18 mouse cellular contexts compared by ENCODE assay signal in genomic region chr17:74887039-74887438, GRCm38 (mm10).
DNase-seq lines count a peak whose midpoint lies in the region; TF ChIP-seq lines count a peak whose summit lies in the region.
"Had no signal": no experiment of that assay in that cellular context is flagged by ENCODE, and none has a peak within 500 bp of the region (broad histone marks: within the 10 kb centered on the region; RNA-seq: fewer than 3 reads in every experiment).

No protein-coding gene starts in this region.

- no peak overlapping the region for H3K27ac ChIP-seq in heart, embryonic 10.5 days
- H3K27ac ChIP-seq in CH12.LX (ENCODE audit: insufficient read depth, low read depth) = no peak overlapping the region
- H3K27ac ChIP-seq: embryonic facial prominence, embryonic 10.5 days; forebrain, embryonic 13.5 days; hindbrain, embryonic 14.5 days; intestine, embryonic 15.5 days had no signal

- no peak overlapping the region for H3K9ac ChIP-seq in CH12.LX (ENCODE audit: insufficient read depth, low read depth)
- H3K9ac ChIP-seq: forebrain, embryonic 13.5 days; forebrain, postnatal 0 days; hindbrain, embryonic 14.5 days; intestine, embryonic 15.5 days had no signal

- no peaks in the 10 kb centered on the region for H3K9me3 ChIP-seq in heart, embryonic 10.5 days
- H3K9me3 ChIP-seq in CH12.LX (replicated peaks; ENCODE audit: low read length) = no peaks in the 10 kb centered on the region
- H3K9me3 ChIP-seq: embryonic facial prominence, embryonic 10.5 days; forebrain, embryonic 13.5 days; intestine, embryonic 15.5 days had no signal

- TF ChIP-seq POLR2A in CH12.LX (IDR thresholded peaks at IDR 0.05; ENCODE audit: low read depth, low read length) (no peak), myocyte (IDR thresholded peaks at IDR 0.05; ENCODE audit: insufficient read length, low read depth) (no peak)

- H3K27me3 ChIP-seq in heart, embryonic 10.5 days (ENCODE audit: insufficient read depth, poor library complexity, severe bottlenecking) = no peaks in the 10 kb centered on the region
- H3K27me3 ChIP-seq in CH12.LX (replicated peaks) (no peaks in the 10 kb centered on the region), myocyte (ENCODE audit: control insufficient read depth, insufficient read depth, insufficient read length) (no peaks in the 10 kb centered on the region)
- H3K27me3 ChIP-seq: forebrain, embryonic 13.5 days; intestine, embryonic 15.5 days had no signal

- dilution Hi-C loops in CH12.LX (cut with MboI; ENCODE audit: extremely low pct_ligation_motif_present, extremely low pct_unique_long_range_greater_than_20kb, low sequenced_read_pairs) = no loop called here

- H3K4me2 ChIP-seq in CH12.LX (ENCODE audit: insufficient read depth, low read depth, poor library complexity, severe bottlenecking) (no peak overlapping the region), myocyte (ENCODE audit: low read depth) (peak overlapping the region; percentile 25)
- H3K4me2 ChIP-seq: forebrain, embryonic 13.5 days; hindbrain, embryonic 14.5 days; intestine, embryonic 15.5 days had no signal

- no peak for TF ChIP-seq CTCF in CH12.LX (conservative IDR thresholded peaks at IDR 0.05 in 1 of 2, IDR thresholded peaks at IDR 0.05 in 1 of 2; ENCODE audit: low read depth in 2 of 2, low read length in 2 of 2)

- in situ Hi-C loops in CH12.LX (cut with MboI; ENCODE audit: low pct_ligation_motif_present, low pct_unique_long_range_greater_than_20kb, low sequenced_read_pairs) = no loop called here

- no peak for TF ChIP-seq EP300 in CH12.LX (IDR thresholded peaks at IDR 0.05; ENCODE audit: low read length)

- DNase-seq in heart, adult 11 months = peak; percentile 23
- DNase-seq in heart, embryonic 10.5 days (ENCODE audit: low spot score) = no peak
- peak; percentile 41 for DNase-seq in retina, postnatal 1 day
- no peak for DNase-seq in retina, embryonic 14.5 days (ENCODE audit: low spot score)
- DNase-seq in CH12.LX (ENCODE audit: extremely low read depth) = peak; percentile 34
- DNase-seq in lung, postnatal 14 days = no peak
- no peak for DNase-seq in spleen, adult 18-20 months
- DNase-seq: adrenal gland, adult 8-10 months; cerebellum, adult 18-20 months; cerebellum, adult 9-11 months; forebrain, postnatal 0 days; gastrocnemius, postnatal 14 days; heart, postnatal 10 days had no signal

- H3K4me1 ChIP-seq in heart, embryonic 10.5 days = no peaks in the 10 kb centered on the region
- peaks cover 4 to 12% of the 10 kb centered on the region in 2 experiments; a peak in 3 of 4 replicates for H3K4me1 ChIP-seq in CH12.LX (ENCODE audit: control insufficient read depth in 1 of 2, insufficient read depth in 2 of 2)
- H3K4me1 ChIP-seq: forebrain, embryonic 13.5 days; intestine, embryonic 15.5 days had no signal

- TF ChIP-seq RAD21 in CH12.LX (IDR thresholded peaks at IDR 0.05; ENCODE audit: low read depth, low read length) = no peak

- H3K4me3 ChIP-seq in heart, embryonic 10.5 days = no peak overlapping the region
- H3K4me3 ChIP-seq in CH12.LX (replicated peaks in 1 of 3; ENCODE audit: low read depth in 2 of 3, low read length in 2 of 3, poor library complexity in 1 of 3) = no peak overlapping the region
- H3K4me3 ChIP-seq in myocyte = no peak overlapping the region
- H3K4me3 ChIP-seq: embryonic facial prominence, embryonic 10.5 days; forebrain, embryonic 13.5 days; intestine, embryonic 15.5 days had no signal

- WGBS in heart, embryonic 10.5 days = 69% methylated on average over 7 of the region's 7 CpGs

- no peak overlapping the region for H3ac ChIP-seq in myocyte (ENCODE audit: control insufficient read depth, insufficient read length)

- no peaks in the 10 kb centered on the region for H3K79me2 ChIP-seq in CH12.LX (replicated peaks; ENCODE audit: control insufficient read depth, extremely low read depth, insufficient read depth, poor library complexity, severe bottlenecking)
- H3K79me2 ChIP-seq in myocyte (ENCODE audit: control insufficient read depth, insufficient read depth) = no peaks in the 10 kb centered on the region

- no peaks in the 10 kb centered on the region for H3K36me3 ChIP-seq in heart, embryonic 10.5 days
- H3K36me3 ChIP-seq in CH12.LX (replicated peaks in 1 of 2; ENCODE audit: control insufficient read depth in 1 of 2, insufficient read depth in 1 of 2, low read length in 1 of 2) (no peaks in the 10 kb centered on the region), myocyte (ENCODE audit: control insufficient read depth, insufficient read depth) (no peaks in the 10 kb centered on the region)
- H3K36me3 ChIP-seq: embryonic facial prominence, embryonic 10.5 days; intestine, embryonic 15.5 days had no signal

TF ChIP-seq in CH12.LX, 34 proteins besides CTCF, POLR2A, EP300 and RAD21:
- TF ChIP-seq ETS1 (conservative IDR thresholded peaks at IDR 0.05; ENCODE audit: low read depth, low read length) (peak; percentile 39; the same call in 1 of the 2 replicates), ZNF384 (IDR thresholded peaks at IDR 0.05; ENCODE audit: low read depth, low read length) (no peak)
TF ChIP-seq in CH12.LX: peak in this region for 1.

TF ChIP-seq in myocyte, 11 proteins besides CTCF, POLR2A, EP300 and RAD21:
- TF ChIP-seq E2F4 (IDR thresholded peaks at IDR 0.05; ENCODE audit: insufficient read depth) (no peak), CEBPB (IDR thresholded peaks at IDR 0.05; ENCODE audit: insufficient read depth, poor library complexity, severe bottlenecking) (no peak), TCF12 (IDR thresholded peaks at IDR 0.05; ENCODE audit: insufficient read depth, poor library complexity, severe bottlenecking) (no peak), MYOD1 (IDR thresholded peaks at IDR 0.05; ENCODE audit: control insufficient read depth in 1 of 3, insufficient read length in 2 of 3, low read depth in 2 of 3) (no peak), SRF (IDR thresholded peaks at IDR 0.05; ENCODE audit: control insufficient read depth, insufficient read length, low read depth) (no peak), REST (IDR thresholded peaks at IDR 0.05; ENCODE audit: insufficient read depth, insufficient read length) (no peak), POLR2AphosphoS2 (IDR thresholded peaks at IDR 0.05; ENCODE audit: insufficient read length, low read depth) (no peak), MYOG (IDR thresholded peaks at IDR 0.05; ENCODE audit: control insufficient read depth in 1 of 3, insufficient read depth in 1 of 3, insufficient read length in 2 of 3, low read depth in 2 of 3) (no peak), USF1 (IDR thresholded peaks at IDR 0.05; ENCODE audit: low read depth) (no peak), MAX (IDR thresholded peaks at IDR 0.05; ENCODE audit: low read depth) (no peak), TCF3 (IDR thresholded peaks at IDR 0.05; ENCODE audit: insufficient read length, low read depth) (no peak)

Comparison
In these comparisons a context has a peak if more than half of its experiments do, and no peak if none do; other contexts are left out.
1. DNase-seq: peak in heart, adult 11 months (single experiment), retina, postnatal 1 day (single experiment) and CH12.LX (single experiment); none in heart, embryonic 10.5 days (single experiment), retina, embryonic 14.5 days (single experiment), lung, postnatal 14 days (single experiment) and spleen, adult 18-20 months (0 of 2).